Mouse (Mus musculus): ENCODE results near the gene Prdm8. TPM values are rescaled to one million over a fixed set of nuclear protein-coding genes. Genes with fewer than 3 reads are reported as not detected.

Gene Prdm8
- polyA plus RNA-seq (2012; ENCODE audit: insufficient read depth, insufficient read length, missing spikeins) = not detected in 2 replicates

DNA sequence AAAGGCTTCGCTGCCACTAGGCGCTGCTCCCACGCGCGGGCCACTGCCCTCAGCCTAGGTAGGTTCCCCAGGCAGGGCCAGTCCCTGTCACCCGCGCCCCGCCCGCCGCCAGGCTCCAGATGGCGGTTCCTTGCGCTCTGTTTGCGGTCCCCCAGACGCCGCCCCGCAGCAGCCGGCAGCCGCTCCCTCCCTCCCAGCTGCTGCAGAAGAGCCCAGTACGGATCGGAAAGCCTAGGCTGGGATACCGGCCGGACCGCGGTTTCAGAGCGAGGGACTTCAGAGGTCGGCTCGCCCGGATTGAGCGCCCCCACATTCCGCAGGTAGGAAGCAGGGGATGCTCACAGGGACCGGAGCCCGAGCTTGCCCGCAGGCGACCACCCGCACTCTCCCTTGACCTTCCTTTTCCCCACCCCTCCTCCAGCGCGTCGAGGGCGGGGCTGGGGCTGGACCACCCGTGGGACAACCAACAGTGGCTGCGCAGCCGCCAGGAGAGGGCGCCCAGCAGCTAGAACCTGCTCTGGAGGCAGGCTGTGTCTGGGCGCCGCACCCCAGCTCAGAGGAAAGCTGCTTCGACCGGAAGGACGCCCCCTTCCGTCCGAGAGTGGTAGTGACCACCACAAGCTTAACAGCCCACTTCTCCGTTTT is at the start of gene Prdm8:
TSS of gene Prdm8 (plus strand) at position 19 of the 645 bp plus-strand sequence.
- Histone ChIP-seq H3K4me1 (ENCODE audit: control insufficient read depth, insufficient read depth, low read length) (peaks cover 5% of the 10 kb centered on the region), H3K4me3 (ENCODE audit: insufficient read depth, low read length) (peak within 1 kb of the TSS; percentile 49), H3K27ac (ENCODE audit: insufficient read depth, low read depth, low read length) (no peak within 1 kb of the TSS)
- peak; percentile 81 for TF ChIP-seq CTCF (IDR thresholded peaks at IDR 0.05; ENCODE audit: low read depth, low read length)
- no peak for TF ChIP-seq POLR2A (IDR thresholded peaks at IDR 0.05; ENCODE audit: borderline replicate concordance, low read depth, low read length)

DNA sequence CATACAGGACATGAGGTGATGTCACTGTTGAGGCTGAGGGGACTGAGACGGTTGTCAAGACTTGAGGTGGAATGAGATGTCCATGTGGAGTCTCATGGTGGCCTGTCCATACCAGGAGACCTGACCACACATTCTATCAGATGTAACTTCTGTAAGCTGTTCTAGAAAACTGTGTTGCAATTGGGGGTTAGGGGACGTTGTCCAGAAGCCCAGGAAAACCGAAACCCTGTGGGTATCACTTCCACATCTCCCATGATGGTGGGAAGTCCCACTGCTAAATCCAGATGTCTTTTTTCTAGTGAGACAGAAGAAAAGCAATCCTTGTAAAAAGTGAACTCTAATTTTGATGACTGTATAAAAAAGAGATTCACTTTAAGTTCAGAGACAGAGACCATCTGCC is 39.9 kb upstream of the Prdm8 start:
- Histone ChIP-seq H3K27ac (ENCODE audit: insufficient read depth, low read depth, low read length) (no peak overlapping the region), H3K4me1 (ENCODE audit: control insufficient read depth, insufficient read depth, low read length) (peaks cover 2% of the 10 kb centered on the region; the same call in 1 of the 2 replicates), H3K4me3 (ENCODE audit: insufficient read depth, low read length) (no peak overlapping the region)
- TF ChIP-seq POLR2A (IDR thresholded peaks at IDR 0.05; ENCODE audit: borderline replicate concordance, low read depth, low read length) (no peak), CTCF (IDR thresholded peaks at IDR 0.05; ENCODE audit: low read depth, low read length) (no peak)

- H3K27ac ChIP-seq (ENCODE audit: insufficient read depth, low read depth, low read length) = no peak overlapping the region
- H3K4me3 ChIP-seq (ENCODE audit: insufficient read depth, low read length) = no peak overlapping the region
- H3K4me1 ChIP-seq (ENCODE audit: control insufficient read depth, insufficient read depth, low read length) = no peaks in the 10 kb centered on the region
- TF ChIP-seq POLR2A (IDR thresholded peaks at IDR 0.05; ENCODE audit: borderline replicate concordance, low read depth, low read length) (no peak), CTCF (IDR thresholded peaks at IDR 0.05; ENCODE audit: low read depth, low read length) (no peak)
These were observed 28.3 kb upstream of the Prdm8 start for GRCm38 (mm10) chr5:98138545-98139296.

DNA sequence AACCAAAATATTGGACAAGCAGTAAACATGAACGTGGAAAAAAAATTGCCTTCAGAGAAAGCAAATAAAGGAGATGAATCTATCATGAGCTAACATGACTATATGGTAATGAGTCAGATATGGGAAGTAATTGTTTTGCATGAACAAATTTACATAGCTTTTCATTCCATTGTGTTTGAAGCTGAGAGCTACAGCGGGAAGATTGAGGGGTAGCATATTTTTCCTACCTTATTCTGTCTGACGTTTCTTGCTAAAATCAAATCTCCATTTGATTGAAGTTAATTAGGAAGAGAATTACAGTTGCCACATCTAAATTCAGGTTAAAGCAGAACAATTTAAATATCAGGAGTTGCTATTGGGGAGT is 27.7 kb upstream of the Prdm8 start:
- Histone ChIP-seq H3K27ac (ENCODE audit: insufficient read depth, low read depth, low read length) (no peak overlapping the region), H3K4me3 (ENCODE audit: insufficient read depth, low read length) (no peak overlapping the region), H3K4me1 (ENCODE audit: control insufficient read depth, insufficient read depth, low read length) (no peaks in the 10 kb centered on the region)
- TF ChIP-seq CTCF (IDR thresholded peaks at IDR 0.05; ENCODE audit: low read depth, low read length) (no peak), POLR2A (IDR thresholded peaks at IDR 0.05; ENCODE audit: borderline replicate concordance, low read depth, low read length) (no peak)

DNA sequence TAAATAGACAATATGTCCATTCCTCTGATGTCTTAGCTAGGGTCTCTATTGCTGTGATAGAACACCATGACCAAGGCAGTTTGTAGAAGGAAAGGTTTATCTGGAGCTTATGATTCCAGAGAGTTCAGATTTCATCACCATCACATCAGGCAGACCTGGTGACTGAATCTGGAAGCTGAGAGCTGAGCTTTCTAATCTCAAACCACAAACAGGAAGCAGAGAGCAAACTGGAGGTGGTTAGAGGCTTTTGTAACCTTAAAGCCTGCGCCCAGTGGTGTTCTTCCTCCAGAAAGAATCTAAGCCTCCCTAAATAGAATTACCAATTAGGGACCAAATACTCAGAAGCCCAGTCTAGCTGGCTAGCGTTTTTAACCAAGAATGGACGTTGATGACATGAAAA is 20.1 kb upstream of the Prdm8 start:
- TF ChIP-seq POLR2A (IDR thresholded peaks at IDR 0.05; ENCODE audit: borderline replicate concordance, low read depth, low read length) (no peak), CTCF (IDR thresholded peaks at IDR 0.05; ENCODE audit: low read depth, low read length) (no peak)
- Histone ChIP-seq H3K4me3 (ENCODE audit: insufficient read depth, low read length) (no peak overlapping the region), H3K4me1 (ENCODE audit: control insufficient read depth, insufficient read depth, low read length) (0 out of 2 replicates have a peak, but pooled peaks cover 2% of the 10 kb centered on the region), H3K27ac (ENCODE audit: insufficient read depth, low read depth, low read length) (no peak overlapping the region)

DNA sequence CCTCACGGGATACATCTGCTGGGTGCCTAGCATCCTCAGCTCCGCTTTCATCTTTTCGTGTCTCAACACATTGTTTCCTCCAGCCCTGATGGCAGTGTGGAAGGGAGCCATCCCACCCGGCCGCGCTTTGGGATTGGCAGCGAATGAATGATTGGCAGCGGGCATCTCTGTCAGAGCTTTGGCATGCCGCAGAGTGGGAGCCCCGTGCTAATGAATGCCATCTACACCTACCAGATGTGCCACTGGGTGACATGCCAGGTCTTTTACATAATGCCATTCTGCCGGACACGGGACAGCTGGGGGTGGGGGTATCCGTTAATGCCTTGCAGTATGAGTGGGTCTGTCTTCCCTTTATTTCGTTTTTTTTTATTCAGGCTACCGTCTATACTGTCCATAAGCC is 882 bp upstream of the Prdm8 start:
- no peak overlapping the region for H3K27ac ChIP-seq (ENCODE audit: insufficient read depth, low read depth, low read length)
- TF ChIP-seq POLR2A (IDR thresholded peaks at IDR 0.05; ENCODE audit: borderline replicate concordance, low read depth, low read length) = no peak
- no peak for TF ChIP-seq CTCF (IDR thresholded peaks at IDR 0.05; ENCODE audit: low read depth, low read length)
- no peak overlapping the region for H3K4me3 ChIP-seq (ENCODE audit: insufficient read depth, low read length)
- H3K4me1 ChIP-seq (ENCODE audit: control insufficient read depth, insufficient read depth, low read length) = peaks cover 5% of the 10 kb centered on the region

- Histone ChIP-seq H3K4me1 (ENCODE audit: control insufficient read depth, insufficient read depth, low read length) (peaks cover 5% of the 10 kb centered on the region), H3K27ac (ENCODE audit: insufficient read depth, low read depth, low read length) (no peak overlapping the region), H3K4me3 (ENCODE audit: insufficient read depth, low read length) (peak overlapping the region; percentile 43)
- TF ChIP-seq POLR2A (IDR thresholded peaks at IDR 0.05; ENCODE audit: borderline replicate concordance, low read depth, low read length) = no peak
- no peak for TF ChIP-seq CTCF (IDR thresholded peaks at IDR 0.05; ENCODE audit: low read depth, low read length)
These were observed 1.6 kb downstream of the Prdm8 start for GRCm38 (mm10) chr5:98168356-98169285.

DNA sequence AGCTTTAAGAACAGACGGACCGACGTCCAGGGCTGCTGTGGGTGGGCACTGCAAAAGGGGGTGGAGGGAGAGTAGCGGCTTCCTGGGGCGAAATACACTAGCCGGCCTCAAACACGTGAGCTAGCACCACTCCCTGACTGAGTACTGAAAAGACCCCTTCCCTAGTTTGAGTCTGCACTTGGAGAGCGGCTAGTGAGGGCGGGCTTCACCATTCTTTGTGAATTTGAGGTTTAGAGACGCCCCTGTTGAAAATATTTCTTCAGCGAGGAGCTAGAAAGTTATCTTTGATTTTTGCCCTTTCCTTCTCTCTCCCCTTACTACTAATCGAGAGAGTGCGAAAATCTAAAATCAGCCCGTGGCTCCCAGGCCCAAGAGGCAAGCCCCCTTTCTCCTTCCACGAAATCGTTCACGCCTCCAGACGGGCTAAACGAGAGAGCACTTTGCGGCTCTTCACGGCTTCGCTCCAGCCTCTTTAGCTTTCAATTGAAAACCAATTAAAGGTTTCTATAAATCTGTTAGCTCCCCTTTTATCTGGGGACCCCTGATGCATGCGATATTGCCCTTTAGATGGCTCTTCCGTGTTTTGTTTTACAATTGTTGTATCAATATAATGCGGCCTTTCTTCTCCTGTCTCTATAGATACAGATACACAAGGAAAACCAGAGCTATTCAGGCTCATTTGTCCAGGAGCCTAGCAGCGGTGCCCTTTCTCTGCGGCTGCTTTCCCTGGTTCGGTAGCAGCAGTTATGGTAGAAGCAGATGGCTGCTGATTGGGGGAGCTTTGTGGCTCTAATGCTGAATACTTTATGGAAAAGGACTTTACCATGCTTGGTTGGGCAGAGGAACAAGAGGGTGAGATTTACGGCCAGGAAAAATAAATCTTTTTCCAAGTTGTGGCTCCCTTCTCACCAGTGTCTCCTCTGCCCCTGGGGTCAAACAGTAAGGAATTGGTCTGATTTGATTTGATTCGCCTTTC is 2.7 kb downstream of the Prdm8 start:
- Histone ChIP-seq H3K4me1 (ENCODE audit: control insufficient read depth, insufficient read depth, low read length) (peaks cover 5% of the 10 kb centered on the region), H3K27ac (ENCODE audit: insufficient read depth, low read depth, low read length) (no peak overlapping the region), H3K4me3 (ENCODE audit: insufficient read depth, low read length) (no peak overlapping the region)
- TF ChIP-seq POLR2A (IDR thresholded peaks at IDR 0.05; ENCODE audit: borderline replicate concordance, low read depth, low read length) = no peak
- no peak for TF ChIP-seq CTCF (IDR thresholded peaks at IDR 0.05; ENCODE audit: low read depth, low read length)
